Mouse (Mus musculus) left cerebral cortex, adult 6 months (tissue): Measurements from ENCODE around the gene Foxo3. TPM values are rescaled to one million over a fixed set of nuclear protein-coding genes. Genes with fewer than 3 reads are reported as not detected.

Experiments
- long read RNA-seq, 2 experiments: library from polyadenylated mRNA; unstranded; transcript quantifications; one replicate each; pipeline ENCODE4 v2.0.0; 2019 to 2020
- polyA plus RNA-seq: library from polyadenylated mRNA; unstranded; fragments of <200 nt; fragmentation: Nextera tagmentation; gene quantifications from 2 replicates; pipeline ENCODE4 v1.2.3, GENCODE M21; 2021

The Foxo3 gene
- polyA plus RNA-seq, result 30.0 and 35.6 TPM in 2 replicates
- long read RNA-seq, experiment 1, full-length matches to known transcripts, result 5 of 26 reads
- long read RNA-seq, experiment 1, partial matches to known transcripts, result 0 of 26 reads
- long read RNA-seq, experiment 1, other reads (novel, unspliced or antisense), result 21 of 26 reads
- long read RNA-seq, experiment 2, full-length matches to known transcripts, result 4 of 88 reads
- long read RNA-seq, experiment 2, partial matches to known transcripts, result 1 of 88 reads
- long read RNA-seq, experiment 2, other reads (novel, unspliced or antisense), result 83 of 88 reads

DNA sequence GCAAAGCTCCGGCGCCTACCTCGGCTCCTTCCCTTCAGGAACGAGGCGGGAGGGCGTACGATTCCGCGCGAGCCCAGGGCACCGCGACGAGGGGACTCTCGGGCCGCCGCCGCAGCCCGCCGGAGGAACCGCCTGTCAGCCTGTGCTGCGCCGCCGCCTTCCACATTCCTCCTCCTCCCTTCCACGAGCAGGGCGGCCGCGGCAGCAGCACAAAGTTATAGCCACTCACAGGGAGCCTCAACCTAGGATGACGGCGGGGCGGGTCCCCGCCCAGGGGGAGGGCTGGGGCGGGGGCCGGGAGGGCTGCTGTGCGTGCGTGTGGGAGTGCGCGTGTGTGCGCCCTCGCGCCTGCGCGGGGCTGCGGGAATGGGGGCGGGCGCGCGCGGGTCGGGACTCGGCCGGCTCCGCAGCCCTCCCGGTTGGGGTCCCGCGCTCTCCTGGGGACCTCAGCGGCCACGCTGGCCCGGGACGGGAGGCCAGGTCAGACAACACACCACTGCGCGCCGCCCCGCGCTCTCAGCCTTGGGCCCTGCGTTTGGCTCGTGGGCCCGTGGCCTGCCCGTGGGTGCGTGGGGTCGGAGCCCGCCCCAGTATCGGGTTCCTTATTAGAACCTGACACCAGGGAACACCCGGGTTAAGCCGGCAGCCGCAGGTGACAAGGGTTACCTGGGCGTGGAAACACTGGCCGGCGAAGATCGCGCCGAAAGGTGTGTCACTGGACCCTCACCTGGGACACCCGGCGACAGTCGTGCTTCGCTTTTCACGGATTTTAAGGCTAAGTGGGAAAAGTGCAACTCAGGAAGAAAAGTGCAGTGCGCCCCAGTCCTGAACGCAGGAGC is at the start of gene Foxo3:
Gene Foxo3 (minus strand): TSS at position 249 of the 839 bp plus-strand sequence.

Other genes with a start within 250 kb of the Foxo3 start
- 17.0 and 17.2 TPM in 2 replicates for gene Afg1l, start 201.8 kb upstream of the Foxo3 start, polyA plus RNA-seq
- gene Snx3, start 225.3 kb upstream of the Foxo3 start, polyA plus RNA-seq, result 523 and 534 TPM in 2 replicates